Mouse (Mus musculus): ENCODE measurements at regions not wholly inside any gene's neighbourhood (a gene's known extent, or its start where the extent isn't known, plus 50 kb on each side); places are given as distances from the start of the nearest gene placed in this dataset.

GRCm38 (mm10) chr16:15084147-15084752 lies 177.8 kb downstream of the Efcab1 start:
- Histone ChIP-seq H3K27me3 (ENCODE audit: control insufficient read depth, insufficient read depth, low read length) (0 out of 2 replicates have a peak, but pooled peaks cover 5% of the 10 kb centered on the region), H3K9me3 (ENCODE audit: control insufficient read depth, low read length) (no peaks in the 10 kb centered on the region), H3K4me3 (ENCODE audit: low read depth, low read length) (peak overlapping the region; percentile 39), H3K27ac (ENCODE audit: low read depth, low read length) (no peak overlapping the region), H3K4me1 (ENCODE audit: control insufficient read depth, insufficient read depth, low read length) (peaks cover 4% of the 10 kb centered on the region), H3K9ac (ENCODE audit: low read length) (peak overlapping the region; percentile 46; the same call in 1 of the 2 replicates), H3K4me2 (peak overlapping the region; percentile 68), H3K36me3 (ENCODE audit: control insufficient read depth, insufficient read depth, low read length) (no peaks in the 10 kb centered on the region)
- 13% methylated on average over 10 of the region's 10 CpGs for WGBS
- peak; percentile 84 for DNase-seq (ENCODE audit: low spot score, missing footprints)
- ATAC-seq (ENCODE audit: low FRiP score), result peak; percentile 79

GRCm38 (mm10) chr16:15084753-15085728 lies 178.6 kb downstream of the Efcab1 start:
- 1% methylated on average over 56 of the region's 56 CpGs for WGBS
- no peaks in the 10 kb centered on the region for H3K36me3 ChIP-seq (ENCODE audit: control insufficient read depth, insufficient read depth, low read length)
- H3K27ac ChIP-seq (ENCODE audit: low read depth, low read length), result no peak overlapping the region
- peak; percentile 95 for ATAC-seq (ENCODE audit: low FRiP score)
- no peaks in the 10 kb centered on the region for H3K9me3 ChIP-seq (ENCODE audit: control insufficient read depth, low read length)
- H3K4me2 ChIP-seq, result peak overlapping the region; percentile 68
- H3K4me3 ChIP-seq (ENCODE audit: low read depth, low read length), result peak overlapping the region; percentile 39
- peaks cover 4% of the 10 kb centered on the region for H3K4me1 ChIP-seq (ENCODE audit: control insufficient read depth, insufficient read depth, low read length)
- 0 out of 2 replicates have a peak, but pooled peaks cover 5% of the 10 kb centered on the region for H3K27me3 ChIP-seq (ENCODE audit: control insufficient read depth, insufficient read depth, low read length)
- peak; percentile 96 for DNase-seq (ENCODE audit: low spot score, missing footprints)
- H3K9ac ChIP-seq (ENCODE audit: low read length), result peak overlapping the region; percentile 46

GRCm38 (mm10) chr16:15086556-15086955 lies 180.2 kb downstream of the Efcab1 start:
- H3K9ac ChIP-seq (ENCODE audit: low read length), result no peak overlapping the region
- H3K9me3 ChIP-seq (ENCODE audit: control insufficient read depth, low read length), result no peaks in the 10 kb centered on the region
- 86% methylated on average over 4 of the region's 4 CpGs for WGBS
- 0 out of 2 replicates have a peak, but pooled peaks cover 5% of the 10 kb centered on the region for H3K27me3 ChIP-seq (ENCODE audit: control insufficient read depth, insufficient read depth, low read length)
- DNase-seq (ENCODE audit: low spot score, missing footprints), result no peak
- no peak overlapping the region for H3K4me3 ChIP-seq (ENCODE audit: low read depth, low read length)
- no peak overlapping the region for H3K27ac ChIP-seq (ENCODE audit: low read depth, low read length)
- H3K4me2 ChIP-seq, result no peak overlapping the region
- no peak for ATAC-seq (ENCODE audit: low FRiP score)
- H3K36me3 ChIP-seq (ENCODE audit: control insufficient read depth, insufficient read depth, low read length), result no peaks in the 10 kb centered on the region
- H3K4me1 ChIP-seq (ENCODE audit: control insufficient read depth, insufficient read depth, low read length), result peaks cover 4% of the 10 kb centered on the region

GRCm38 (mm10) chr16:15103938-15104337 lies 197.5 kb downstream of the Efcab1 start:
- Histone ChIP-seq H3K9me3 (ENCODE audit: control insufficient read depth, low read length) (no peaks in the 10 kb centered on the region), H3K4me2 (no peak overlapping the region), H3K27me3 (ENCODE audit: control insufficient read depth, insufficient read depth, low read length) (no peaks in the 10 kb centered on the region), H3K36me3 (ENCODE audit: control insufficient read depth, insufficient read depth, low read length) (no peaks in the 10 kb centered on the region), H3K9ac (ENCODE audit: low read length) (no peak overlapping the region), H3K27ac (ENCODE audit: low read depth, low read length) (no peak overlapping the region), H3K4me1 (ENCODE audit: control insufficient read depth, insufficient read depth, low read length) (no peaks in the 10 kb centered on the region), H3K4me3 (ENCODE audit: low read depth, low read length) (no peak overlapping the region)
- ATAC-seq (ENCODE audit: low FRiP score) (no peak), DNase-seq (ENCODE audit: low spot score, missing footprints) (no peak)
- 59% methylated on average over 1 of the region's 1 CpGs for WGBS

GRCm38 (mm10) chr16:15107234-15107633 lies 200.8 kb downstream of the Efcab1 start:
- H3K4me1 ChIP-seq (ENCODE audit: control insufficient read depth, insufficient read depth, low read length), result no peaks in the 10 kb centered on the region
- no peak overlapping the region for H3K9ac ChIP-seq (ENCODE audit: low read length)
- DNase-seq (ENCODE audit: low spot score, missing footprints), result no peak
- H3K9me3 ChIP-seq (ENCODE audit: control insufficient read depth, low read length), result no peaks in the 10 kb centered on the region
- H3K27ac ChIP-seq (ENCODE audit: low read depth, low read length), result no peak overlapping the region
- no peaks in the 10 kb centered on the region for H3K27me3 ChIP-seq (ENCODE audit: control insufficient read depth, insufficient read depth, low read length)
- H3K4me3 ChIP-seq (ENCODE audit: low read depth, low read length), result no peak overlapping the region
- H3K36me3 ChIP-seq (ENCODE audit: control insufficient read depth, insufficient read depth, low read length), result no peaks in the 10 kb centered on the region
- ATAC-seq (ENCODE audit: low FRiP score), result no peak
- 84% methylated on average over 1 of the region's 1 CpGs for WGBS
- no peak overlapping the region for H3K4me2 ChIP-seq

GRCm38 (mm10) chr16:15113131-15113530 lies 204.1 kb upstream of the Gm21897 start:
- no peaks in the 10 kb centered on the region for H3K9me3 ChIP-seq (ENCODE audit: control insufficient read depth, low read length)
- no peaks in the 10 kb centered on the region for H3K27me3 ChIP-seq (ENCODE audit: control insufficient read depth, insufficient read depth, low read length)
- no peak overlapping the region for H3K27ac ChIP-seq (ENCODE audit: low read depth, low read length)
- no peak overlapping the region for H3K4me2 ChIP-seq
- ATAC-seq (ENCODE audit: low FRiP score), result no peak
- no peak overlapping the region for H3K9ac ChIP-seq (ENCODE audit: low read length)
- H3K4me3 ChIP-seq (ENCODE audit: low read depth, low read length), result no peak overlapping the region
- H3K36me3 ChIP-seq (ENCODE audit: control insufficient read depth, insufficient read depth, low read length), result no peaks in the 10 kb centered on the region
- no peak for DNase-seq (ENCODE audit: low spot score, missing footprints)
- H3K4me1 ChIP-seq (ENCODE audit: control insufficient read depth, insufficient read depth, low read length), result no peaks in the 10 kb centered on the region
- WGBS, result 79% methylated on average over 2 of the region's 2 CpGs

- no peaks in the 10 kb centered on the region for H3K4me1 ChIP-seq (ENCODE audit: control insufficient read depth, insufficient read depth, low read length)
- ATAC-seq (ENCODE audit: low FRiP score) (no peak), DNase-seq (ENCODE audit: low spot score, missing footprints) (no peak)
- H3K27me3 ChIP-seq (ENCODE audit: control insufficient read depth, insufficient read depth, low read length), result no peaks in the 10 kb centered on the region
- H3K4me2 ChIP-seq, result no peak overlapping the region
- WGBS, result 50% methylated on average over 5 of the region's 5 CpGs
- no peaks in the 10 kb centered on the region for H3K36me3 ChIP-seq (ENCODE audit: control insufficient read depth, insufficient read depth, low read length)
- H3K4me3 ChIP-seq (ENCODE audit: low read depth, low read length), result no peak overlapping the region
- no peak overlapping the region for H3K9ac ChIP-seq (ENCODE audit: low read length)
- H3K9me3 ChIP-seq (ENCODE audit: control insufficient read depth, low read length), result no peaks in the 10 kb centered on the region
- H3K27ac ChIP-seq (ENCODE audit: low read depth, low read length), result no peak overlapping the region
Observed at GRCm38 (mm10) chr16:15113989-15114556, 203.2 kb upstream of the Gm21897 start.

GRCm38 (mm10) chr16:15114574-15115230 lies 202.6 kb upstream of the Gm21897 start:
- no peak for ATAC-seq (ENCODE audit: low FRiP score)
- Histone ChIP-seq H3K36me3 (ENCODE audit: control insufficient read depth, insufficient read depth, low read length) (no peaks in the 10 kb centered on the region), H3K9ac (ENCODE audit: low read length) (no peak overlapping the region), H3K27me3 (ENCODE audit: control insufficient read depth, insufficient read depth, low read length) (no peaks in the 10 kb centered on the region), H3K4me3 (ENCODE audit: low read depth, low read length) (no peak overlapping the region), H3K27ac (ENCODE audit: low read depth, low read length) (no peak overlapping the region), H3K4me2 (no peak overlapping the region), H3K4me1 (ENCODE audit: control insufficient read depth, insufficient read depth, low read length) (no peaks in the 10 kb centered on the region), H3K9me3 (ENCODE audit: control insufficient read depth, low read length) (no peaks in the 10 kb centered on the region)
- 82% methylated on average over 4 of the region's 4 CpGs for WGBS
- DNase-seq (ENCODE audit: low spot score, missing footprints), result no peak

All from midbrain, embryonic 11.5 days (tissue).